Mouse (Mus musculus) megakaryocyte, adult 5-6 weeks (primary cell): ENCODE results near the gene Psmd11. TPM values are rescaled to one million over a fixed set of nuclear protein-coding genes. Genes with fewer than 3 reads are reported as not detected.

Experiments
- ATAC-seq: 2 replicates; pipeline ENCODE4 v1.8.0; 2016; ENCODE audit warnings: mild to moderate bottlenecking, inconsistent platforms; ENCODE audit not compliant: poor library complexity, severe bottlenecking
- total RNA-seq, 2 experiments: library from RNA; stranded (forward) in 1 of 2; stranded (reverse) in 1 of 2; fragments of 153-499, 151-499 nt in 1 of 2; fragments of 221-1000, 200-1000 nt in 1 of 2; gene quantifications; 2 replicates each; pipeline versions ENCODE4 v1.2.3 to v1.2.4; 2015 to 2017

Gene Psmd11
- total RNA-seq, 2 experiments from 2014 or later, result 38.8 to 62.0 TPM

GRCm38 (mm10) chr11:80503281-80503680 is 74.9 kb downstream of the Psmd11 start:
- ATAC-seq, result no peak

- no peak for ATAC-seq
These were observed 75.5 kb downstream of the Psmd11 start for GRCm38 (mm10) chr11:80503726-80504452.

- ATAC-seq, result peak; percentile 92
These were observed 76.3 kb downstream of the Psmd11 start for GRCm38 (mm10) chr11:80504519-80505385.

- no peak for ATAC-seq
These were observed 77.2 kb downstream of the Psmd11 start for GRCm38 (mm10) chr11:80505581-80505980.

DNA sequence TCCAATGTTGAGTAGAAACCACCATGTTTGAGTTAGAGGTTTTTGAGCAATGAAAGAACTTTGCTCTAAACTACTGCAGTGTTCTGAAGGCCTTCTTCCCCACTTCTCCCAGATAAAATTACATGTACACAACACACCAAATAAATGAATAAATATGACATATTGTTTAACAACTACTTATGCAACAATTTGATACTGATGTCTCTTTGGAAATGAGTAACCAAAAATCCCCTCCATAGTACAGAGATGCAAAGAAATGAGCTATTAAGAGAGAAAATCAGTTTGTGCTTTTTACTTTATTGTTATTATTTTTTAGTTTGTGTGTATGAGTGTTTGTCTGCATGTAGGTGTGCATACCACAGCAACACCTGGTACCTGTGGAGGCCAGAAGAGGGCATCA is 78.1 kb downstream of the Psmd11 start:
- no peak for ATAC-seq

- no peak for ATAC-seq
These were observed 79.4 kb downstream of the Psmd11 start for GRCm38 (mm10) chr11:80507791-80508190.

DNA sequence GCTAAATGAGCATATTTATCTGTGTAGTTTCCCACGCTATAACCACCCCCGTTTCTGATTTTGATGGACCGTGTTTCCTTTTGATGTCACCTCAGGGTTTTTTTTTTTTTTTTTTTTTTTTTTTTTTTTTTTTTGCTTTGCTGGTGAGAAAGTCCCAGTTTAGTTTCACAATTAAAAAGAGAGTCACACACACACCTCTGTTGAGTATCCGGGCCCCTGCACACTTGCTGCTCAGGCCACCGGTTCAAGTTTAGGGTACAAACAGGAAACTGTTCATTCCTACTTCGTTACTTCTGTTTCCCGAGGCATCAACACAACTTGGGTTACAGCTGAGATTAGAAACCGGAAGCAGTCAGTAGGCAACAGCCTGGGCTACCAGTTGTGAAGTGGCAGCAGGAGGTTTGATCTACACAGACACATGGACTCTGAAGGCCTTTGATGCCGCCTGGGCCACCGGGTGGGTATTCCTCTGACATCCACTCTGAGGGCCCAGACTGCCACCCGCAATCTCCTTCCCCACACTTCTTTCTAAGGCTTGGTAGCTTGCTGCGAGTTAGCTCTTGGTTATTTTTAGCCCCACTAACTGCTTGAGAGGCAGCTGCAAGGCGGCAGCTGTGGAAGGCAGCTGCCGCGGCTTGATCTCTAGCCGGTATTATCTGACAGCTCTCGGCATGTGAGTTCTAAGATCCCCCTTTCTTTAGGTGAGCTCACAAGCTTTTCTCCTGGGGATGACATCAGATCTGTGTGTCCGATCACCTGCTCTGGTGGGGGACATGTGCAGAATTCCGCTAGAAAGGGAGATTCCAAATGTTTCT is 80.2 kb downstream of the Psmd11 start:
- ATAC-seq, result peak; percentile 56

- no peak for ATAC-seq
These were observed 80.7 kb downstream of the Psmd11 start for GRCm38 (mm10) chr11:80509176-80509506.

- no peak for ATAC-seq
These were observed 81.7 kb downstream of the Psmd11 start for GRCm38 (mm10) chr11:80510124-80510523.

DNA sequence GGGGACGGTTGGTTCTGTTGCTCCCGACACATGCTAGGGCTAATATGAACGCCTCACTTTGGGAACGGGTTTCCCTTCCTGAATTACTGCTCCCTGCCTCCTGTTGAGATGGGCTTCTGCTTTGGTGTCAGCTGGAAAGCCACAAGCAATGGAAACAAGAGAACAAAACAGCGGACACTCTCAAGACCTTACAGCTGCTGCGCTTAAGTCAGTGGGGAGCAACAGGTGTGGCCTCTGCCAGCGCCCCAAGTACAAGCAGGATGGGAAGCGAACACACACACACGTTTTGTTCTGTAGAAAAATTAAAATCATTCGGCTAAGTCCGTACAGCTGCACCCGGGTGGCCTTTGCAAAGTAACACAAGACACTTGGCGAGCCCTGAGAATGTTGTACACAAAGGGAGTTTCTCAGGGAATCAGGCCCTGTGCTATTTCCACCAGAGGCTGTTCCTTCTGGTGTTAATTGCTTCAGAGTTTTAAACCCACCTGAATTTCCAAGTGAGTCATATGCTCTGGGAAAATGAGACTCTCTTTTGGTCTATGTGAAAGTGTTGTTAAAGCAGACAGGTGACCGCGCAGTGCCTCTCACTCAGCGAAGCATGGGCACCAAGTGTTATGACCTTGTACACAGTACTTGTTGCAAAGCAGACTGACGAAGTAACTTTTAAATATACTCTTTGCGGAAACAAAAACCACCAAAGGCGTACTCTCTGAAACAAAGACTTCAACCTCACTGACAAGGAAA is 84.1 kb downstream of the Psmd11 start:
- ATAC-seq, result no peak

- ATAC-seq, result no peak
These were observed 85.4 kb downstream of the Psmd11 start for GRCm38 (mm10) chr11:80513796-80514195.

- no peak for ATAC-seq
These were observed 86.9 kb downstream of the Psmd11 start for GRCm38 (mm10) chr11:80515346-80515745.

DNA sequence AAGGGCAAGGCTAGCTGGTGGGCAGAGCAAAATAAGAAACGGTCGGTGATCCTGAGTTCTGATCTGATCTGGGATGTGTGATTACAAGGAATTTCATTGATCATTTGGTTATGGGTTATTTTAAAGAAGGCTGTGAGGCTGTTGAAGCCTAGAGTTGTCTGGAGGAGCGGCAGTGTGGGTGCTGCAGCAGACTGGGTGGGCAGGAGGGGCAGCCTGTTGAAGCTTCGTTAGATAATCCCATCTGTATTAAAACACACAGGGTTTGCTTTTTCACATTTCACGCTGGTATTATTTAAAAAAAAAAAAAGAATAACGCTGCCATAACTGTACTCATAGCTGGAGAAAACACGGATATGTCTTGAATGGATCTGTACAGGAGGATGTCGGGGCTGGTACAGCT is 87.5 kb downstream of the Psmd11 start:
- ATAC-seq, result no peak

DNA sequence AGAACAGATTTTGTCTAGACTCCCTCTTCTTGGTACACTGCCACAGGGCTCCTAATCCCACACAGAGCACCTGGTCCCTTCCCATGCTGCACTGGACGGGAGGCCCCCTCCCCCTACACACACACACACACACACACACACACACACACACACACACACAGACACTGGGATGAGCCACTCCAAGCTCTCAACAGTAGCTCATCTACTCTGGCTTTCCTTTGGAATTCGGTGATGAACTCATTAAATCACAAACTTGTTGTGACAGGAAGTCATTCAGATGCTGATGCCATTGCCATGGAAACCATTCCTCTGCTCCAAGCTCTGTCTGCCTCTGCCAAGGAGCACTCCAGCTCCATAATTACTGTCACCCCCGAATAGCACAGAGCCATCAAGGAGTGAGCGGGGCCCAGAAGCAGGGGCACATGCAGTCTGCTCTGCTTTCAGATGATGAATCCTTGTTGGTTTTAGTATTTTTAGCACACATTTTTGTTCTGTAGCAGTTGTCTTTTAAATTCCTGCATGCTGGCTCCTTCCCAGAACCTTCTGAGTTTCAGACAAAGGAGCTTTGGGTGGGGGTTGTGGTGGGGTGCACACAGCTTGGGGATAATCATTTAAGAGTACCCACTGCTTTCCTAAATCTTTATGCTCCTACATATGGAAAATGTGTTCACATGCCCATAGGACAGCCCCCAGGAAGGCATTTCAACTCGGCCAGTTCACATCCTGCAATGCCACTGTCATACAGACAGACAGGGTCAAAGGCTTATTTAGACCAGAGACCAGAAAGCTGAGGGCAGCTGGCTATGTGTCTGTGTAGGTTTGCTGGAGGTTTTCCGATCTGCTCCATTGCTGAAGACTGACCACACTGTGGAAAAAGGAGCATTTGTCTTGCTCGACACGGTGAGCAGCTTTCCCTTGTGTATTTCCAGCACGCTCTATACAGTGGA is 90.3 kb downstream of the Psmd11 start:
- ATAC-seq, result no peak

DNA sequence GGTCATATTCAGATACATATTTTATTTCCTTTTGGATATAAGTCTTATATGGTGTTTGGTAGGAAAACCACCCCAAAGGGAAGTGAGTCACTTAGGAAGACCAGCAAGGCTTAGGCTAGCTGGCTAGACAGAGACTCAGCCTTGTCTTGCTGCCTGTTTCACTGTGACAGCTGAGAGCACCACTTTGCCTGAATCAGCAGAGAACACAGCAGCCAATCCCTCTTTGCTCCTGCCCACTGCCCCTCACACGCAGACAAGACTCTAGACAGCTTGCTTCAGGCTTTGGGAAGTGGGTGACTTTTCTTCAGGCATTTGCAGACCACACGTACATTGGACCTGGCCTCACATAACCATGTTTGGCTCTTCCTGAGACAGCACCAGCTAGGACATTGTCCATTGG is 92.7 kb downstream of the Psmd11 start:
- no peak for ATAC-seq
